Mouse (Mus musculus): Measurements from ENCODE around the gene Vps37b. TPM values are rescaled to one million over a fixed set of nuclear protein-coding genes. Genes with fewer than 3 reads are reported as not detected.

Vps37b gene
- 265 and 408 TPM in 2 replicates for polyA plus RNA-seq (2012; ENCODE audit: low replicate concordance)

GRCm38 (mm10) chr5:124032001-124032508, at the start of gene Vps37b:
TSS of gene Vps37b (minus strand) at chr5:124032270.

GRCm38 (mm10) chr5:123973299-123974178, 58.5 kb downstream of the Vps37b start, which contains the start of gene Hip1r:
TSS of gene Hip1r (plus strand) at chr5:123973628.

Other genes with a start within 250 kb of the Vps37b start
- 1.2 TPM in 1 of 2 replicates, not detected in the other for gene Hcar2, start 166.8 kb downstream of the Vps37b start, polyA plus RNA-seq (2012; ENCODE audit: low replicate concordance)
- gene Hcar1, start 152.2 kb downstream of the Vps37b start, polyA plus RNA-seq (2012; ENCODE audit: low replicate concordance): not detected in 2 replicates
- 66.7 and 77.6 TPM in 2 replicates for gene Denr, start 125.1 kb downstream of the Vps37b start, polyA plus RNA-seq (2012; ENCODE audit: low replicate concordance)
- gene Gm43518, start 104.9 kb downstream of the Vps37b start, polyA plus RNA-seq (2012; ENCODE audit: low replicate concordance): not detected in 2 replicates
- 0.79 and 3.3 TPM in 2 replicates for gene Ccdc62, start 101.6 kb downstream of the Vps37b start, polyA plus RNA-seq (2012; ENCODE audit: low replicate concordance)
- 40.1 and 51.9 TPM in 2 replicates for gene Hip1r, start 58.6 kb downstream of the Vps37b start, polyA plus RNA-seq (2012; ENCODE audit: low replicate concordance)
- gene Abcb9, start 63.5 kb upstream of the Vps37b start, polyA plus RNA-seq (2012; ENCODE audit: low replicate concordance): 16.0 and 26.3 TPM in 2 replicates
- gene Ogfod2, start 80.0 kb upstream of the Vps37b start, polyA plus RNA-seq (2012; ENCODE audit: low replicate concordance): 54.6 and 96.2 TPM in 2 replicates
- gene Arl6ip4, start 83.8 kb upstream of the Vps37b start, polyA plus RNA-seq (2012; ENCODE audit: low replicate concordance): 83.4 and 85.2 TPM in 2 replicates
- 47.0 and 62.8 TPM in 2 replicates for gene Pitpnm2, start 217.5 kb upstream of the Vps37b start, polyA plus RNA-seq (2012; ENCODE audit: low replicate concordance)